8 mouse cellular contexts compared by ENCODE assay signal in the genomic region with DNA sequence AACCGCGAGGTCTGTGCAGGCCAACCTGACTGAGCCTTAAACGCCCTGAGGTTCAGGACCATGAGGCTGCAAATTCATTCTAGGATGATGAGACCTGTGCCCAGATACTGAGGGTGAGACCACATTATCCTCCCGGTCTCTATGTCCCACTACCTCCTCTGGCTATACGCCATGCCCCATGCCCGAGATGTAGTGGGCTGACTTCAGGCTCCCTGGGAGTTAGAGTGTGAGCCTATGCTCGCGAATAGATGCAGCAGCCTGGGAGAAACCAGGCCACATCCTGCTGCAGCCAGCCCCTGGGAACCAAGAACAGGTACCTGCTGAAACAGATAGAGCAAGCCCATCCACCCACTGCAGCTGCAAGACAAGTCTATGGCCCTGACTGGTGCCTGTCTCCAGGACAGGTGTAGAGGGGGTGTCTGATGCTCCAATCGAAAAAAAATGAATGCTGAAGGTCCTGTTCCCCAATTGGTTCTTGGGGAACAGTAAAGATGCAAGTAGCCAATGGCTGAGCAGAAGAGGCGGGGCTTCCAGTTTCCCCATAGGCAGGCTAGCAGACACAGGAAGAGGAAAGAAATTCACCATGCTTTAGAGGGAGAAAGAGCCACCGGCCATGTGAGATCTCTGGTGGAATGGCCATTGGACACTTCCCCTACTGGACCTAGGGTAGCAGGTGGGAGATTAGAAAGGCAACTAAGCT.
DNase-seq lines count a peak whose midpoint lies in the region; ATAC-seq and TF ChIP-seq lines count a peak whose summit lies in the region.

No protein-coding gene starts in this region.

- no peak overlapping the region for H3K4me3 ChIP-seq in embryonic facial prominence, embryonic 11.5 days (ENCODE audit: low read depth, low read length)
- H3K4me3 ChIP-seq in hindbrain, postnatal 0 days (ENCODE audit: low read length) = no peak overlapping the region
- peak overlapping the region; percentile 22; the same call in 1 of the 2 replicates for H3K4me3 ChIP-seq in neural tube, embryonic 13.5 days

- no peaks in the 10 kb centered on the region for H3K36me3 ChIP-seq in embryonic facial prominence, embryonic 11.5 days (replicated peaks; ENCODE audit: control insufficient read depth, insufficient read depth, low read depth, low read length)
- H3K36me3 ChIP-seq in hindbrain, postnatal 0 days (ENCODE audit: insufficient read depth, low read length) = no peaks in the 10 kb centered on the region
- H3K36me3 ChIP-seq in neural tube, embryonic 13.5 days = no peaks in the 10 kb centered on the region

- peak; percentile 27 for DNase-seq in left cerebral cortex, postnatal 4 days
- no peak for DNase-seq in left cerebral cortex, postnatal 14 days (ENCODE audit: low spot score in 2 of 2)
- no peak for DNase-seq in embryonic facial prominence, embryonic 11.5 days (ENCODE audit: low spot score)
- peak; percentile 39 for DNase-seq in hindbrain, postnatal 0 days (ENCODE audit: low spot score)
- no peak for DNase-seq in cerebellum, postnatal 4 days (ENCODE audit: low spot score in 2 of 2)
- no peak for DNase-seq in MN1 (ENCODE audit: low spot score)
- no peak for DNase-seq in kidney, postnatal 36 days

- no peaks in the 10 kb centered on the region for H3K9me3 ChIP-seq in embryonic facial prominence, embryonic 11.5 days (replicated peaks; ENCODE audit: control insufficient read depth, low read length)
- H3K9me3 ChIP-seq in hindbrain, postnatal 0 days (ENCODE audit: low read length) = no peaks in the 10 kb centered on the region
- no peaks in the 10 kb centered on the region for H3K9me3 ChIP-seq in neural tube, embryonic 13.5 days

- no peaks in the 10 kb centered on the region for H3K4me1 ChIP-seq in embryonic facial prominence, embryonic 11.5 days (ENCODE audit: control insufficient read depth, insufficient read depth, low read length)
- H3K4me1 ChIP-seq in hindbrain, postnatal 0 days (ENCODE audit: insufficient read depth, low read length) = no peaks in the 10 kb centered on the region
- 0 out of 2 replicates have a peak, but pooled peaks cover 4% of the 10 kb centered on the region for H3K4me1 ChIP-seq in neural tube, embryonic 13.5 days (replicated peaks)

- no peak for TF ChIP-seq CTCF in hindbrain, postnatal 0 days (IDR thresholded peaks at IDR 0.05; ENCODE audit: low read depth)

- intact Hi-C loops in left cerebral cortex, postnatal 4 days (cut with DNase I) = no loop called here
- intact Hi-C loops in left cerebral cortex, postnatal 14 days (cut with DNase I) = no loop called here

- 37% methylated on average over 11 of the region's 11 CpGs for WGBS in embryonic facial prominence, embryonic 11.5 days
- WGBS in hindbrain, postnatal 0 days = 42% methylated on average over 11 of the region's 11 CpGs
- 43% methylated on average over 11 of the region's 11 CpGs for WGBS in neural tube, embryonic 13.5 days

- H3K4me2 ChIP-seq in embryonic facial prominence, embryonic 11.5 days (ENCODE audit: low read depth, low read length) = no peak overlapping the region
- H3K4me2 ChIP-seq in hindbrain, postnatal 0 days (ENCODE audit: low read depth, low read length) = 0 out of 2 replicates have a peak overlapping the region, but pooled peaks have one; percentile 5
- H3K4me2 ChIP-seq in neural tube, embryonic 13.5 days = peak overlapping the region; percentile 43

- ATAC-seq in embryonic facial prominence, embryonic 11.5 days (replicated peaks; ENCODE audit: insufficient number of reproducible peaks, low FRiP score, low TSS enrichment, low read depth) = peak; percentile 35; the same call in 1 of the 2 replicates
- peak; percentile 43; the same call in 1 of the 2 replicates for ATAC-seq in hindbrain, postnatal 0 days
- peak; percentile 66 for ATAC-seq in neural tube, embryonic 13.5 days (ENCODE audit: low read depth)

- no peak overlapping the region for H3K27ac ChIP-seq in embryonic facial prominence, embryonic 11.5 days (replicated peaks; ENCODE audit: low read depth, low read length)
- H3K27ac ChIP-seq in hindbrain, postnatal 0 days = no peak overlapping the region
- H3K27ac ChIP-seq in neural tube, embryonic 13.5 days (replicated peaks) = no peak overlapping the region

- no peak overlapping the region for H3K9ac ChIP-seq in embryonic facial prominence, embryonic 11.5 days (replicated peaks; ENCODE audit: low read length)
- H3K9ac ChIP-seq in hindbrain, postnatal 0 days (replicated peaks; ENCODE audit: low read length) = no peak overlapping the region
- H3K9ac ChIP-seq in neural tube, embryonic 13.5 days = no peak overlapping the region

- H3K27me3 ChIP-seq in embryonic facial prominence, embryonic 11.5 days (ENCODE audit: control insufficient read depth, insufficient read depth, low read length) = no peaks in the 10 kb centered on the region; the same call in 1 of the 2 replicates
- H3K27me3 ChIP-seq in hindbrain, postnatal 0 days (ENCODE audit: insufficient read depth, low read length) = no peaks in the 10 kb centered on the region
- peaks cover 8% of the 10 kb centered on the region for H3K27me3 ChIP-seq in neural tube, embryonic 13.5 days

Comparison
In these comparisons a context has a peak if more than half of its experiments do, and no peak if none do; other contexts are left out.
1. DNase-seq: peak in left cerebral cortex, postnatal 4 days (single experiment) and hindbrain, postnatal 0 days (single experiment); none in left cerebral cortex, postnatal 14 days (0 of 2), embryonic facial prominence, embryonic 11.5 days (single experiment), cerebellum, postnatal 4 days (0 of 2), MN1 (single experiment) and kidney, postnatal 36 days (0 of 2).
2. Peak in every context shown above with its lines, with median percentiles within 50 percentile points of each other: ATAC-seq.